Mouse (Mus musculus) embryonic facial prominence, embryonic 14.5 days (tissue): Measurements from ENCODE around the gene Pou4f1. TPM values are rescaled to one million over a fixed set of nuclear protein-coding genes. Genes with fewer than 3 reads are reported as not detected.
A peak's percentile ranks its signal among the peaks of the same experiment; 100 is the strongest.

Experiments
- ATAC-seq: fragments of 200-750 bp; cut with Nextera tagmentation; 2 replicates; pipeline ENCODE4 v1.8.0; 2017; ENCODE audit warnings: low read depth, moderate number of reproducible peaks, moderate TSS enrichment
- DNase-seq: peaks from one replicate; pipeline ENCODE4 v3.0.0-alpha.2; 2015; ENCODE audit warnings: low spot score
- H3K27ac ChIP-seq: fragments of 300-500 bp; sonication (generic); replicated peaks from 2 replicates; pipeline ENCODE4 v1.5.1; 2014; ENCODE audit warnings: low read depth, mild to moderate bottlenecking, low read length, moderate library complexity
- H3K27me3 ChIP-seq: fragments of 300-500 bp; sonication (generic); replicated peaks from 2 replicates; pipeline ENCODE4 v1.6.1; 2014; ENCODE audit warnings: low read length; ENCODE audit not compliant: control insufficient read depth, insufficient read depth
- H3K36me3 ChIP-seq: fragments of 300-500 bp; sonication (generic); 2 replicates; pipeline ENCODE4 v1.6.1; 2014; ENCODE audit warnings: low read length, mixed read lengths; ENCODE audit not compliant: control insufficient read depth, insufficient read depth
- H3K4me1 ChIP-seq: fragments of 300-500 bp; sonication (generic); 2 replicates; pipeline ENCODE4 v1.6.1; 2014; ENCODE audit warnings: antibody characterized with exemption, low read length; ENCODE audit not compliant: control insufficient read depth, insufficient read depth
- H3K4me2 ChIP-seq: fragments of 300-500 bp; sonication (generic); 2 replicates; pipeline ENCODE4 v1.6.1; 2014; ENCODE audit warnings: low read depth, mild to moderate bottlenecking, low read length, moderate library complexity, mixed read lengths
- H3K4me3 ChIP-seq: fragments of 300-500 bp; sonication (generic); 2 replicates; pipeline ENCODE4 v1.5.1; 2014; ENCODE audit warnings: low read depth, mild to moderate bottlenecking, low read length
- H3K9ac ChIP-seq: fragments of 300-500 bp; sonication (generic); 2 replicates; pipeline ENCODE4 v1.6.1; 2014; ENCODE audit warnings: low read depth, mild to moderate bottlenecking, low read length, moderate library complexity, mixed read lengths
- H3K9me3 ChIP-seq: fragments of 300-500 bp; sonication (generic); 2 replicates; pipeline ENCODE4 v1.6.1; 2016; ENCODE audit warnings: low read length; ENCODE audit not compliant: control insufficient read depth
- WGBS: fragments of 180-500 bp; shearing (Covaris S2); extraction: QIAGEN DNeasy Blood & Tissue Kit; methylation state at CpG from one replicate; pipeline ENCODE4 v1.1.7; 2014; 5-methylcytosine and 5-hydroxymethylcytosine counted together
- polyA plus RNA-seq: library from polyadenylated mRNA; unstranded; fragments of >200 nt; fragmentation: Nextera tagmentation; extraction: Ambion mirVana; gene quantifications from 2 replicates; pipeline ENCODE4 v1.2.1, GENCODE M21; 2014

The Pou4f1 gene
- polyA plus RNA-seq, 1 experiment from 2014 or later = 5.2 TPM

DNA sequence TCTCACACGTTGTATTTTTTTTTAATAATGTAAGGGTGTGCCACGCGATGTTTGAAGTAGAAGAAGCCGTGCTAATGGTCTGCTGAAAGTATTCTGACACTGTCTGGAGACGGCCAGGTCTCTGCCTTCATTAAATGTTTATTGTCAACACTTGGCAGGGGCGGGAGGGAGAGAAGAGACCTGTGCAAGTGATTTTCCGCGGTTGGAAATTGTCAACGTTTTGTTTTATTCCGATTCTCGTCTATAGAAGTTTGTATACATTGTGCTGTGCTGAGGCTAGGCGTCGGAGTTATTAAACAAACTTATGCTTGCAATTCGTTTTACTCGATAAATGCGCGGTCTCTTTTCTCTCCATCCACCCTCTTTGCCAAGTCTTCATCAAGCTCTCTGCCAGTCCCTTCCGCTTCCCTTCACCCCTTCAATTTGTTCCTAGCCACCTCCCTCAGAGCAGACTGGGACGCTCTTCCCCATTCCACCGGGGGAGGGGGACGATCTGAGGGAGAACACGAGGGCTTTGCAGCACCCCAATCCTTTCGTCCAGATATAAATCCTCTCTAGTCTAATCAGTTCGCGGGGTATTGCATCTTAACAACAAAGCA lies 8.2 kb downstream of the Pou4f1 start:
- Histone ChIP-seq H3K9me3 (no peaks in the 10 kb centered on the region), H3K27me3 (peaks cover 86% of the 10 kb centered on the region), H3K4me1 (no peaks in the 10 kb centered on the region), H3K36me3 (no peaks in the 10 kb centered on the region), H3K9ac (no peak overlapping the region), H3K4me3 (no peak overlapping the region), H3K27ac (no peak overlapping the region), H3K4me2 (peak overlapping the region; percentile 41; the same call in 1 of the 2 replicates)
- under 1% methylated on average over 25 of the region's 25 CpGs for WGBS
- DNase-seq = no peak
- ATAC-seq = no peak; the same call in 1 of the 2 replicates

DNA sequence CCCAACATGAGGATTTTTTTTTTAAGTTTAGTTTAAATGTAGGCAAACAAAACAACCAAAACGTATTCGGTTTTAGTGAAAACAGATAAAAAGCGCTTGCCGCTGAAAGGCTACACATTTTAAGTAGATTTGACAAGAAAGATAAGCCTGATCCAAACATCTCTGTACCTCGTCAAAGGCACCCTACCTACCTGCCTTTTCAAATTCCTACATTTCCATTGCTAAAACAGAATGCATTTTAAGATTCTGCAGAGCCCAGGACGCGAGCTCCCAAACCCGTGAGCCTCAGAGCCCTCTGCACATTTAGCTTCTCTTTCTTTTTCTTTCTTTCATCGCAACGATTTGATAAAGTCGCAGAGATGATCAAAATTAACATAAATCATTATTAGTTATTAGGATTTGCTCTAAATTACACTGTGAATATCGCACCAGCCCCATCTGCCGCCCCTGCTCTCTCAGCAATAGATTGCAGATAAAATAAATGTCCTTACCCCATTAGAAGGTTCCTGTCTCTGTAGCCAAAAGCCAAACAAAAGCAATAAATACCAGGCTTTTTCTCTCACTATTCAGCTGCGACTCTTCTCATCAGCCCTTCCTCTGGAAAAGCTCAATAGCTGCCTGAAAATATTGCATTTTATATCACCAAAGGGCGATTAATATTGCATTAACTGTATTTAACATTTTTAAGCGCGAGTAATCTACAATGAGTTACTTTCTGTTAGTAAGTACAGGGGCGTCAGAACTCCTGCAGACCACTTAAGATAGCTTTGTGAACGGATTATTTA lies 8.9 kb downstream of the Pou4f1 start:
- Histone ChIP-seq H3K4me3 (no peak overlapping the region), H3K9ac (no peak overlapping the region), H3K4me2 (no peak overlapping the region), H3K36me3 (no peaks in the 10 kb centered on the region), H3K9me3 (no peaks in the 10 kb centered on the region), H3K4me1 (no peaks in the 10 kb centered on the region), H3K27ac (no peak overlapping the region), H3K27me3 (peaks cover 81% of the 10 kb centered on the region)
- 1% methylated on average over 19 of the region's 19 CpGs for WGBS
- DNase-seq (no peak), ATAC-seq (no peak)

DNA sequence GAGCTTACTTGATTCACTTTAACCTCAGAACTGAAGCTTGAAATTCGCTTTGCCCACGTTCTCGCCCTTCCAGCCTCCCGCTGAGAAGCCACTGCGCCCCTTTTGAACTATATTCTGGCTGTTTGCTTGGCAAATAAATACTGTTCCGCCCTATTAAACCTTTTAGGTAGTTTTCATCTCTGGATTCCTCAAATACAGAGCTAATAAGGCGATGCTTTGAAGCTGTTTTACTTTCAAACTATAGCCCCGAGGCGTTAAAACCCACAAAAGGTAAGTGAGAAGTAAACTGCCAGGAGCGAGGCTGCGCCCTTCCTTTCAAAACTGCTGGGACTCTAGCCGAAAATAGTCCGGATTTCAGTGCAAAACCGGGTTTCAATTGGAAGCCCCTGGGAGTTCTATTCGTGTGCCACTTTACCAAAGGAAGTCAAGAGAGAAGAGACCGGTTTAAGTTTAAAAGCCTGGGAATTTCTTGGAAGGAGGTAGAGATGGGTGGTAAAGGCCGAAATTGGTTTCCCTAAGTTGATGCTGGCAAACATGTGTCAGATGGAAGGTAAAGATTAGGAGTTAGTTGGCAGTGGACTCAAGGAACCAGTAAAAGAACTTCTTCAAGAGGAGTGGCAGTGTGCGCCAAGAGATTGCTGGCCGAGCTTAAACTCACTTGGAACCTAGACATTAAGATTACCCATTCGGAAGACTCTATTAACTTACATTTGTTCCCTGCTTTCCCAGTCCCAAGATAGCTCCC lies 9.7 kb downstream of the Pou4f1 start:
- no peak overlapping the region for H3K4me3 ChIP-seq
- no peaks in the 10 kb centered on the region for H3K36me3 ChIP-seq
- under 1% methylated on average over 20 of the region's 20 CpGs for WGBS
- H3K27ac ChIP-seq = no peak overlapping the region
- no peak for DNase-seq
- no peaks in the 10 kb centered on the region for H3K4me1 ChIP-seq
- no peak overlapping the region for H3K9ac ChIP-seq
- no peak overlapping the region for H3K4me2 ChIP-seq
- H3K9me3 ChIP-seq = no peaks in the 10 kb centered on the region
- peaks cover 73% of the 10 kb centered on the region for H3K27me3 ChIP-seq
- no peak for ATAC-seq

DNA sequence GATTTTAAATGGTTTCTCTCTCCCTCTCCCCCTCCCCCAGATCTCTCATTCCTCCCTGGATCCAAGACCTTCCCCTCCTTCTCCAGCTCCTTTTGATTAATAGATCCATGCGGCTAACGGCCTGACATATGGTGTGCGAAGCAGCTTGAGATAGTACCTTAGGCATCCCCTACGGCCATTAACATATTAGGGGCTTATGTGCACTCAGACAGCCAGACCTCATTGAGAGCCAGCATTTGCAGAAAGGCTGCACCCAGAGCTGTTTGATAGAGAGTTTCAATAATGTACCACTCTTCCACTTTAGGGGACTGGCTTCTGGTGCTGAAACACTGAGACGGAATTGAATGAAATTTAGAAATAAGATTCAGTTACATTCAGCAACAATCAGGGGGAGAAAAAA lies 10.8 kb downstream of the Pou4f1 start:
- H3K4me3 ChIP-seq = no peak overlapping the region
- DNase-seq (no peak), ATAC-seq (peak; percentile 57; the same call in 1 of the 2 replicates)
- H3K4me1 ChIP-seq = no peaks in the 10 kb centered on the region
- no peak overlapping the region for H3K27ac ChIP-seq
- H3K4me2 ChIP-seq = no peak overlapping the region
- H3K9ac ChIP-seq = no peak overlapping the region
- WGBS = 2% methylated on average over 5 of the region's 5 CpGs
- peaks cover 74% of the 10 kb centered on the region for H3K27me3 ChIP-seq
- no peaks in the 10 kb centered on the region for H3K9me3 ChIP-seq
- H3K36me3 ChIP-seq = no peaks in the 10 kb centered on the region

DNA sequence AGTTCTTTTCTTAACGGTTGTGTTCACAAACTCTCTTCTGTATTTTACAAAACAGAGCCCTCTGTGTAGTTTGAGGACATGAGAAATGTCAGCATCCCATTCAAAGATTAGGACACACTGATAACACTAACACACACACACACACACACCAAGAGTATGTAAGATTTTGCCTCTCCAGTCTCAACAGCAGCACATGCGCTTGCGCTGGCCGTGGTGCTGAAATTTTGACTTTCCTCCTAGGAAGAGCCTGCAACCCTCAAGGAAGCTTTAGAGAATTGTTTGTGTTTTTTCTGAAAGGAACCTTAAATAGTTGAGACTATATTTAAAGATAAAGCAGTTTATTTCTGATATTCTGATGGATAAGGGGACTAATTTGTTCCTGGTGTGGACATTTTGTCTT lies 14.0 kb downstream of the Pou4f1 start:
- Histone ChIP-seq H3K9ac (no peak overlapping the region), H3K36me3 (no peaks in the 10 kb centered on the region), H3K27me3 (peaks cover 46% of the 10 kb centered on the region), H3K27ac (no peak overlapping the region), H3K4me1 (no peaks in the 10 kb centered on the region), H3K4me2 (no peak overlapping the region), H3K4me3 (no peak overlapping the region), H3K9me3 (no peaks in the 10 kb centered on the region)
- 7% methylated on average over 4 of the region's 4 CpGs for WGBS
- DNase-seq = peak; percentile 90
- ATAC-seq = no peak

DNA sequence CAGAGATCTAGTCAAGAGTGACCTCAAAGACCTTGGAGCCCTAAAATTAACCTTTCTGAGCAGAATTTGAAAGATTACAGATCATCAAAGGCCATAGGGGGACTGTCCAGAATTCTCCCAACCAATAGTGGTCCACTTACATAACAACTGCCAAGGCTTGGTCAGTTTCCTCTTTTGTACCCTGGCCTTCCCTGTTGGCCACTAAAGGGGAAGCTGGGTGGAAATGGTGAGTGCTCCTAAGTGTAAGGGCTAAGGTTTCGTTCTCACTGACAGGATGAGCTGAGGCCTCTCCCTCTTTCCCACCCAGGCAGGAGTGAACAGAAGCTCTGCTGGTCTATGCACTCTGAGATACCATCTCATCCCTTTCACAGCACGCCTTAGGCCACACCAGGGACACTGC lies 33.5 kb downstream of the Pou4f1 start:
- Histone ChIP-seq H3K4me1 (no peaks in the 10 kb centered on the region), H3K36me3 (no peaks in the 10 kb centered on the region), H3K9ac (no peak overlapping the region), H3K9me3 (no peaks in the 10 kb centered on the region), H3K27ac (no peak overlapping the region), H3K4me3 (no peak overlapping the region), H3K4me2 (no peak overlapping the region), H3K27me3 (no peaks in the 10 kb centered on the region)
- ATAC-seq = no peak
- 56% methylated on average over 2 of the region's 2 CpGs for whole genome bisulfite sequencing
- no peak for DNase-seq

DNA sequence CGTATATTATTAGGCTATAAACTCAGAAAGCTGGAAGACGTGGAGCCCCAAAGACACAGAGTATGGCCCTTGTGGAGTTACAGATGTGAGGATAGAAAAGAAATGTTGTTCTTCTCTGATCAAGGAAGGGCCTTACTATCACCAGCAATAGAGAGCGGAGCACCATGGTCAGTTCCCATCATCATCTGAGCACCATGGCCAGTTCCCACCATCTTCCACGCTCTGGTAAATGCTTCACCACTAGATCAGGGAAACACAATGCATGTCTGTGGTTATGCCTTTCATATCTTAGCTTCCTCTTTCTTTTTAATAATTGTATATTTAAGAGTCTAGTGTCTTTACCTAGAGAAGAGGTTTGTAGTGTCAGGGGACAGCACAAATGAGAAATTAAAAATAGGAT lies 37.0 kb downstream of the Pou4f1 start:
- DNase-seq = peak; percentile 26
- Histone ChIP-seq H3K4me3 (no peak overlapping the region), H3K9me3 (no peaks in the 10 kb centered on the region), H3K27ac (no peak overlapping the region), H3K4me1 (no peaks in the 10 kb centered on the region), H3K27me3 (no peaks in the 10 kb centered on the region), H3K9ac (no peak overlapping the region), H3K4me2 (no peak overlapping the region), H3K36me3 (no peaks in the 10 kb centered on the region)
- ATAC-seq = no peak
- WGBS = 71% methylated on average over 4 of the region's 4 CpGs

DNA sequence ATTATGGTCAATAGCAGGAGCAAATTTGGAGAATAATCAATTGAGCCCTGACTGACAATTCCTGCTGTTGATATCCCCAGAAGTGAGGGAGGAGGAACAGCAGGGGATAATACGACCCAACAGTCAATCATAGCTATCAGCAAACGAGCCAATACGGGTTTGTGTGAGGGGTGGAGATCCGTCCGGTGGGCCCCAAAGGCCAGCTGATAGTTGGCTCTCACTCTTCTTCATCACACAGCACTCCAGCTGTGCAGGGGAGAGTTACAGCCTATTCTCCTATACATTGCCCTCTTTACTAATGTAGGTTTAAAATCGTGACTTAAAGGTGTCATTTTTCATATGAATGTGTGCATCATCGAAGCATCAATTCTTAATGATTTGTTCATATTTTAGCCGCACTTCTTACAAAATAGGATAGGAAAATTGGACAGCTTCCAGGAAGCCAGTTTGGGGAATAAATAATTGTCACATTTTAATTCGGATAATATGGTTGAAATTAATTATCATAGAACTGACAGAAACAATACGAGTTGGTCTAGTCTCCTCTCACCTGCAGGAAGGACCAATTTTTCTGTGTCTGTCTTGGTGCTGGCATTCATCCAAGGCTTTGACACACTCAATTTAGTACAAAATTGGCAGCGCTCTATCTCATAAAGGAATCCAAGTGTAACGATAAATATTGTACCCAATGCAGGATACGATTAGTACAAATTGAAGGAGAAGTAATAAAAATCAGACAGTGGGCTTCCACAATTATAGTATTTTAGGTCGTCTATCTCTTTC lies 43.9 kb downstream of the Pou4f1 start:
- ATAC-seq = no peak
- Histone ChIP-seq H3K4me2 (no peak overlapping the region), H3K27me3 (no peaks in the 10 kb centered on the region), H3K27ac (no peak overlapping the region), H3K4me1 (no peaks in the 10 kb centered on the region), H3K9ac (no peak overlapping the region), H3K9me3 (no peaks in the 10 kb centered on the region), H3K4me3 (no peak overlapping the region), H3K36me3 (no peaks in the 10 kb centered on the region)
- no peak for DNase-seq
- WGBS = 63% methylated on average over 14 of the region's 14 CpGs
